Mouse (Mus musculus) embryo, embryonic 11 days (tissue): Measurements from ENCODE around the gene Lpin3.

ENCODE experiments used
- DNase-seq: peaks from one replicate; pipeline ENCODE4 v3.0.0-alpha.2; 2015

Lpin3 gene

DNA sequence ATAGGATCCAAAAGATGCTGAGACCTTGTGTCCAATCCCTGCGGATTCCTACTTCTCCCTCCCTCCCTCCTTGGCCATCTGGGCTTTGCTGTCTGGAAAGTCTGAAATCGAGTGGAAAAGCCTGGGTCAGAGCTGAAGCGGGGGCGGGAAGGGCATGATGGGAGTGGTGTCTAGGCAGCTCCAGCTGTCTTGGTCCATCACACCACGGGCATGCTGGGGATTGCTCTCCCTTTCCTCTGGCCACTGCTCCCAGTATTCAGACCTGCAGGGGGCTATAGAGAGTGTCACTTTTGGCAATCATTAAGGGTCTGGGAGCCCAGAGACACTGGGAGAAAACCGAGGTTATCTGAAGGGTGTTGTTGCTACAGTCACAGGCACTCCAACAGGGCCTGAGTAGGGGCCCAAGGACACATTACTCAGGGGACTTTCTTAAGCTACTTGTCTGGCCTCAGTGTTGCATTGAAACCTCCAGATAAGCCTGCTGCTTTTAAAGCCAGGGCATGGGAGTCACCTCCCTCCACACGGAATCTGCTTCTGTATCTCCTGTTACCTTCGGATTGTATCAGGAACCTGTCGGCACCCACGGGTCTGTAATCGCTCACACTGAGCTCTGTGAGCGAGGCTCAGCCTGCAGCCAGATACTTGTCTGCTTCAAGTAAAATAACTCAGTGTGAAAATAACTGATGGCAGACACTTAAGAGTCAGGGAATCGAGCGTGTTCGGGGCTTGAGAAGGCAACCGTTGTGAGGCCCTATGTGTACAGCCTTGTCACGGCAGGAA lies 60.6 kb downstream of the Lpin3 start:
- DNase-seq = no peak

DNA sequence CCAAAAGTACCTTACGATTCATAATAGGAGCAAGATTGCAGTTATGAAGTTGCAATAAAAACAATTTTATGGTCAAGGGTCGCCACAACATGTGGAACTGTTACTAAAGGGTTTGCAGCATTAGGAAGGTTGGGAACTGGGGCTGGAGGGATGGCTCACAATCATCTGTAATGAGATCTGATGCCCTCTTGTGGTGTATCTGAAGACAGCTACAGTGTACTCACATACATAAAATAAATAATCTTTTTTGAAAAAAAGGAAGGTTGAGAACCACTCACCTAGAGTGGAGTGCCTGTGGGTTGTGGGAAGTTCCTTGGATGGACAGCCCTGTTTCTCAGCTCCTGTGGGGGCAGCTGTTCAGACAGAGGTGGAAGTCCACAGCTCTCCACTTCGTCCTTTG lies 62.0 kb downstream of the Lpin3 start:
- no peak for DNase-seq

DNA sequence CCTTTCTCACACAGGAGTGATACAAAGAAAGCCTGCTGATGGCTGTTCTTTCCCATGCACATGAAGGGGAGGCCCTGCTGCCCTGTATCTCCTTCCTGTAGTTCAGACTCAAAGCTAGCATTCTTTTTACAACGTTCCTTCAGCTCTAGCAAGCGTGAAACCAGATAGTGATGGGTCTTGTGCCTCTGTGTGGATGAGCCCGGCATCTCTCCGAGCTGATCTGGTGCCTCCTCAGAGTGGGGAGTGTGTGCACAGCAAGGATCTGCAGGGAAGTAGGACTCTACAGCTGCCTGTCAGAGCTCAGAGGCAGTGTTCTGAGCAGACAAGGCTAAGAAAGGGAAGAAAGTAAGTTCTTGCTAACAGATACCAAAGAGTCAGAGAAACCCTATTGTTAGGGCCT lies 71.1 kb downstream of the Lpin3 start:
- DNase-seq = no peak

GRCm38 (mm10) chr2:160953131-160953873 lies 72.8 kb downstream of the Lpin3 start:
- no peak for DNase-seq

DNA sequence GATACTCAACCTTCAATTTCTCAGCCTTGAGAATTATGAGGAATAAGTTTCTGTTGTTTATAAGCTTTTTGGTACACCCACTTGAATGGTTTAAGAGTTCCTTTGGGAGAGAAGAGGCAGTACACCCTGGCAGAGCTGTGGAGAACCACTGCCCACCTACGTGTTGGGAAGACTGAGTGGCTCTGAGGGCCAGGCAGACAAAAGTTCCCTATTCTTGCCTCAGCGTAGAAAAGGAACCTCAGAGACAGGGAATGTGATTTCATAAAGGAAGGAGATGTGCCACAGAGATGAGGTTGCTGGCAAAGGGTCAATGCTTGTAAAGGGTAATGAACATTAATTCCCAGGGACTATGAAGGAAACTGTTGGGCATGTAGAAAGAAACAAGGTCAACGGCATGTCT lies 74.1 kb downstream of the Lpin3 start:
- DNase-seq = no peak

DNA sequence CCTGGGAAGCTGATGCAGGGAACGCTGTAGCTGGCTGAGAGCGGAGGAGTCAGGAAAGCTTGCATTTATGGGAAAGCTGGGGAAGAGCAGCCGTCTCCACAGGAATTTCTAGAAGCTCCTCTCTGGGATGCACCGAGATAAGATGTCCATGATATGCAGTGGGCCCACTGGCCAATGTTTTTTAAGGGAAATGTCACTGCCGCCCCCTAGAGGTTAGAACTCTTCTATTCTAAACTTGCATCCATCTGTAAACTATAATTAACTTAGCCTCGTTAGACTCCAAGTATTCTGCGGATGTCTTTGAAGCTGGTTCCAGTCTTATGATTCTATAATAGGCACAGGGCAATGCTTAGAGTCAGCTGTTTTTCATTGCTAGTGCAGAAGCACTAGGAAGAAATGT lies 74.9 kb downstream of the Lpin3 start:
- DNase-seq = peak; percentile 46
